Mouse (Mus musculus) hindbrain, embryonic 13.5 days (tissue): ENCODE measurements around the gene Trem3. TPM values are rescaled to one million over a fixed set of nuclear protein-coding genes. Genes with fewer than 3 reads are reported as not detected.
A peak's percentile ranks its signal among the peaks of the same experiment; 100 is the strongest.

ENCODE experiments used
- ATAC-seq: fragments of 200-750 bp; cut with Nextera tagmentation; 2 replicates; pipeline ENCODE4 v1.8.0; 2017; ENCODE audit warnings: moderate TSS enrichment; ENCODE audit not compliant: low FRiP score
- H3K27ac ChIP-seq: fragments of 300-500 bp; sonication (generic); 2 replicates; pipeline ENCODE4 v1.5.1; 2015; ENCODE audit warnings: inconsistent platforms, mild to moderate bottlenecking, moderate library complexity
- H3K27me3 ChIP-seq: fragments of 300-500 bp; sonication (generic); 2 replicates; pipeline ENCODE4 v1.6.1; 2015; ENCODE audit warnings: mild to moderate bottlenecking, inconsistent platforms
- H3K36me3 ChIP-seq: fragments of 300-500 bp; sonication (generic); 2 replicates; pipeline ENCODE4 v1.6.1; 2015; ENCODE audit warnings: mild to moderate bottlenecking, inconsistent platforms
- H3K4me1 ChIP-seq: fragments of 300-500 bp; sonication (generic); replicated peaks from 2 replicates; pipeline ENCODE4 v1.6.1; 2015; ENCODE audit warnings: inconsistent platforms
- H3K4me2 ChIP-seq: fragments of 300-500 bp; sonication (generic); 2 replicates; pipeline ENCODE4 v1.6.1; 2015; ENCODE audit warnings: inconsistent platforms, mild to moderate bottlenecking, moderate library complexity
- H3K4me3 ChIP-seq: fragments of 300-500 bp; sonication (generic); 2 replicates; pipeline ENCODE4 v1.5.1; 2015; ENCODE audit warnings: mild to moderate bottlenecking, inconsistent platforms
- H3K9ac ChIP-seq: fragments of 300-500 bp; sonication (generic); 2 replicates; pipeline ENCODE4 v1.6.1; 2015; ENCODE audit warnings: mild to moderate bottlenecking, inconsistent platforms
- H3K9me3 ChIP-seq: fragments of 300-500 bp; sonication (generic); 2 replicates; pipeline ENCODE4 v1.6.1; 2016; ENCODE audit warnings: inconsistent platforms
- WGBS: fragments of 180-500 bp; shearing (Covaris S2); methylation state at CpG from one replicate; pipeline ENCODE4 v1.1.7; 2015; 5-methylcytosine and 5-hydroxymethylcytosine counted together
- polyA plus RNA-seq: library from polyadenylated mRNA; unstranded; fragments of >200 nt; fragmentation: Nextera tagmentation; extraction: Ambion mirVana; gene quantifications from 2 replicates; pipeline ENCODE4 v1.2.1, GENCODE M21; 2015

Trem3 gene
- polyA plus RNA-seq, 1 experiment from 2014 or later: not detected

DNA sequence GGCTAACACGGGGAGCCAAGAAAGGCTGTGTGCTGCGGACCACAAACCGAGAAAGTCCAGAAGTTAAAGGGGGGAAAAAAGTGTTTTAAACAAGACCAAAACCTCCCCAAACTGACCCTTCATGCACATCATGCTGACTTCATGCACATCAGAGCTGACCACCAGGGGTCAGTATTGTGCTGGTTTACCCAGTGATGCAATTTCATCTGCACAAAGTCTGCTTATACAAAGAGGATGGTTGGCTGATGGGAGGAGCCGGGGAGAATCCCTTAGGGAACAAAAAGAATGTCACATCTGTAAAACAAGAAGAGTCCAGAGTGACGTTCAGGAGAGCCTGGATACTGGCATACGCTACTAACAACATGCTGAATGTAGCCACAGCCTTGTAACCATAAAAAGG lies 27.3 kb downstream of the Trem3 start:
- Histone ChIP-seq H3K27ac (no peak overlapping the region), H3K9ac (no peak overlapping the region), H3K36me3 (no peaks in the 10 kb centered on the region), H3K4me2 (no peak overlapping the region), H3K4me1 (no peaks in the 10 kb centered on the region), H3K4me3 (no peak overlapping the region), H3K9me3 (no peaks in the 10 kb centered on the region), H3K27me3 (no peaks in the 10 kb centered on the region)
- no peak for ATAC-seq
- 30% methylated on average over 6 of the region's 6 CpGs for WGBS

DNA sequence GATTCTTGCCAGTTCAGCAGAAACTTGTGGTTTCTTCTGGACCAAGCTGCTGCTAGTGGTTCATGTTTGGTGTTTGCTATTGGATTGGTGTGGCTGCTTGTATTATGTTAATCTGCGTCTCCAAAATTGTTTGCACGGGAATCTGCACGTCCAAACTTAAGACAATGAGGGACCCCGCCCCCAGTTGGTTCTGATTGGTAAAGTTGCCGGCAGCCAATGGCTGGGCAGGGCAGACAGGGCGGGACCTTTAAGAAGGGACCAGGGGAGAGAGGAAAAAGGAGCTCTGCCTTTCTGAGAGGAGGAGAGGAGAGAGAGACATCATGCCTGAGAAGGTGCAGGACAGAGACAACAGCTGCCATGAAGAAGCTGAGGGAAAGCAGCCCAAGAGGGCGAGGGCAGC lies 28.2 kb downstream of the Trem3 start:
- no peaks in the 10 kb centered on the region for H3K27me3 ChIP-seq
- no peaks in the 10 kb centered on the region for H3K9me3 ChIP-seq
- H3K4me1 ChIP-seq: peaks cover 1% of the 10 kb centered on the region; the same call in 1 of the 2 replicates
- no peak overlapping the region for H3K4me2 ChIP-seq
- H3K9ac ChIP-seq: no peak overlapping the region
- no peaks in the 10 kb centered on the region for H3K36me3 ChIP-seq
- ATAC-seq: no peak
- no peak overlapping the region for H3K4me3 ChIP-seq
- WGBS: 68% methylated on average over 7 of the region's 7 CpGs
- no peak overlapping the region for H3K27ac ChIP-seq

GRCm38 (mm10) chr17:48278381-48278780 lies 30.8 kb downstream of the Trem3 start:
- H3K4me2 ChIP-seq: no peak overlapping the region

GRCm38 (mm10) chr17:48279002-48279401 lies 31.4 kb downstream of the Trem3 start:
- Histone ChIP-seq H3K4me3 (no peak overlapping the region), H3K4me1 (peaks cover 12% of the 10 kb centered on the region), H3K36me3 (no peaks in the 10 kb centered on the region), H3K4me2 (no peak overlapping the region), H3K27ac (no peak overlapping the region), H3K9ac (no peak overlapping the region), H3K27me3 (no peaks in the 10 kb centered on the region), H3K9me3 (no peaks in the 10 kb centered on the region)
- ATAC-seq: no peak
- WGBS: 81% methylated on average over 4 of the region's 4 CpGs

More at GRCm38 (mm10) chr17:48278381-48278780, 30.8 kb downstream of the Trem3 start:
- H3K27me3 ChIP-seq: no peaks in the 10 kb centered on the region
- no peak overlapping the region for H3K9ac ChIP-seq
- no peaks in the 10 kb centered on the region for H3K36me3 ChIP-seq
- H3K9me3 ChIP-seq: no peaks in the 10 kb centered on the region
- H3K27ac ChIP-seq: no peak overlapping the region
- H3K4me1 ChIP-seq: peaks cover 12% of the 10 kb centered on the region
- H3K4me3 ChIP-seq: no peak overlapping the region
- no peak for ATAC-seq

- H3K4me1 ChIP-seq: peaks cover 12% of the 10 kb centered on the region
- no peak overlapping the region for H3K27ac ChIP-seq
- 16% methylated on average over 18 of the region's 18 CpGs for WGBS
- peak overlapping the region; percentile 27 for H3K4me3 ChIP-seq
- peak overlapping the region; percentile 51 for H3K4me2 ChIP-seq
- no peaks in the 10 kb centered on the region for H3K9me3 ChIP-seq
- H3K36me3 ChIP-seq: no peaks in the 10 kb centered on the region
- no peaks in the 10 kb centered on the region for H3K27me3 ChIP-seq
- H3K9ac ChIP-seq: peak overlapping the region; percentile 46
- ATAC-seq: peak; percentile 36; the same call in 1 of the 2 replicates
Observed at GRCm38 (mm10) chr17:48280943-48281738, 33.6 kb downstream of the Trem3 start.

GRCm38 (mm10) chr17:48281739-48282085 lies 34.1 kb downstream of the Trem3 start:
- no peaks in the 10 kb centered on the region for H3K27me3 ChIP-seq
- WGBS: 7% methylated on average over 3 of the region's 3 CpGs
- peak overlapping the region; percentile 46 for H3K9ac ChIP-seq
- no peak for ATAC-seq
- H3K9me3 ChIP-seq: no peaks in the 10 kb centered on the region
- no peak overlapping the region for H3K27ac ChIP-seq
- peak overlapping the region; percentile 51 for H3K4me2 ChIP-seq
- H3K36me3 ChIP-seq: no peaks in the 10 kb centered on the region
- peaks cover 12% of the 10 kb centered on the region for H3K4me1 ChIP-seq
- H3K4me3 ChIP-seq: peak overlapping the region; percentile 27

- no peaks in the 10 kb centered on the region for H3K36me3 ChIP-seq
- no peak overlapping the region for H3K9ac ChIP-seq
- H3K4me3 ChIP-seq: no peak overlapping the region
- H3K9me3 ChIP-seq: 0 out of 2 replicates have a peak, but pooled peaks cover 4% of the 10 kb centered on the region
- H3K27me3 ChIP-seq: no peaks in the 10 kb centered on the region
- H3K4me1 ChIP-seq: 0 out of 2 replicates have a peak, but pooled peaks cover under 1% of the 10 kb centered on the region
- no peak overlapping the region for H3K4me2 ChIP-seq
- H3K27ac ChIP-seq: no peak overlapping the region
- no peak for ATAC-seq
- WGBS: 48% methylated on average over 1 of the region's 1 CpGs
Observed at GRCm38 (mm10) chr17:48286765-48287164, 39.2 kb downstream of the Trem3 start.

- Histone ChIP-seq H3K9ac (no peak overlapping the region), H3K4me1 (no peaks in the 10 kb centered on the region), H3K27ac (no peak overlapping the region), H3K27me3 (no peaks in the 10 kb centered on the region), H3K4me3 (no peak overlapping the region), H3K36me3 (no peaks in the 10 kb centered on the region), H3K4me2 (no peak overlapping the region), H3K9me3 (0 out of 2 replicates have a peak, but pooled peaks cover 4% of the 10 kb centered on the region)
- ATAC-seq: no peak
- 58% methylated on average over 2 of the region's 2 CpGs for WGBS
Observed at GRCm38 (mm10) chr17:48287276-48287675, 39.7 kb downstream of the Trem3 start.

- H3K9me3 ChIP-seq: 0 out of 2 replicates have a peak, but pooled peaks cover 1% of the 10 kb centered on the region
- H3K4me3 ChIP-seq: no peak overlapping the region
- H3K27me3 ChIP-seq: no peaks in the 10 kb centered on the region
- H3K27ac ChIP-seq: no peak overlapping the region
- 85% methylated on average over 5 of the region's 5 CpGs for whole genome bisulfite sequencing
- H3K4me1 ChIP-seq: no peaks in the 10 kb centered on the region
- ATAC-seq: no peak
- H3K9ac ChIP-seq: no peak overlapping the region
- H3K4me2 ChIP-seq: no peak overlapping the region
- H3K36me3 ChIP-seq: no peaks in the 10 kb centered on the region
Observed at GRCm38 (mm10) chr17:48293500-48294194, 46.1 kb downstream of the Trem3 start.

GRCm38 (mm10) chr17:48299203-48299602 lies 51.6 kb downstream of the Trem3 start, which contains the start of gene Treml2:
TSS of gene Treml2 (plus strand) at chr17:48299498.
- H3K4me1 ChIP-seq: no peaks in the 10 kb centered on the region
- 36% methylated on average over 3 of the region's 4 CpGs for WGBS
- H3K36me3 ChIP-seq: no peaks in the 10 kb centered on the region
- ATAC-seq: no peak
- no peaks in the 10 kb centered on the region for H3K9me3 ChIP-seq
- no peak within 1 kb of the TSS for H3K27ac ChIP-seq
- no peaks in the 10 kb centered on the region for H3K27me3 ChIP-seq
- H3K4me3 ChIP-seq: no peak within 1 kb of the TSS
- no peak within 1 kb of the TSS for H3K4me2 ChIP-seq
- H3K9ac ChIP-seq: no peak within 1 kb of the TSS

DNA sequence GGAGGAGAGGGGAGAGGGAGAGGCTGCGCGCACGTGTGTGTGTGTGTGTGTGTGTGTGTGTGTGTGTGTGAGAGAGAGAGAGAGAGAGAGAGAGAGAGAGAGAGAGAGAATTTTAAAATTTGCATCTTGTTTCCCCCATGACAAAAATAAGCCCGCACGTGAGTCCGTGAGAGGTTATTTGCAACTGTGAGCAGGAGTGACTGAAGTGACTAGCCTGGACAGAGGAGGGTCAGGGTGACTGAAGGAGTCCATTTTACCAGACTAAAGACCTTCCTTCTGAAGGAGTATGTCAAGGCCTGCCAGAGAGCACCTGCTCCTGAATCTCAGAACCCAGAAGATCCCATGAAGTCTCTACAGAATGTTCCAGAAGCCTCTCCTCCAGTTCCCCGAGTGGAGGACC lies 52.2 kb downstream of the Trem3 start:
- H3K27me3 ChIP-seq: no peaks in the 10 kb centered on the region
- ATAC-seq: no peak
- no peak overlapping the region for H3K4me2 ChIP-seq
- no peaks in the 10 kb centered on the region for H3K4me1 ChIP-seq
- H3K36me3 ChIP-seq: no peaks in the 10 kb centered on the region
- H3K27ac ChIP-seq: no peak overlapping the region
- 56% methylated on average over 7 of the region's 7 CpGs for WGBS
- no peaks in the 10 kb centered on the region for H3K9me3 ChIP-seq
- no peak overlapping the region for H3K9ac ChIP-seq
- no peak overlapping the region for H3K4me3 ChIP-seq

GRCm38 (mm10) chr17:48300199-48300598 lies 52.6 kb downstream of the Trem3 start:
- H3K4me1 ChIP-seq: no peaks in the 10 kb centered on the region
- H3K27ac ChIP-seq: no peak overlapping the region
- no peaks in the 10 kb centered on the region for H3K36me3 ChIP-seq
- H3K9ac ChIP-seq: no peak overlapping the region
- no peak for ATAC-seq
- H3K4me2 ChIP-seq: no peak overlapping the region
- no peak overlapping the region for H3K4me3 ChIP-seq
- no peaks in the 10 kb centered on the region for H3K27me3 ChIP-seq
- 69% methylated on average over 7 of the region's 7 CpGs for WGBS
- H3K9me3 ChIP-seq: no peaks in the 10 kb centered on the region
